Mouse (Mus musculus): ENCODE results near the gene Trim44. TPM values are rescaled to one million over a fixed set of nuclear protein-coding genes. Genes with fewer than 3 reads are reported as not detected.

The Trim44 gene
- polyA plus RNA-seq, 1 experiment from 2014 or later: 30.3 TPM

- no peak for DNase-seq (ENCODE audit: low spot score)
- Histone ChIP-seq H3K27ac (no peak overlapping the region), H3K36me3 (no peaks in the 10 kb centered on the region), H3K9me3 (replicated peaks) (no peaks in the 10 kb centered on the region), H3K4me1 (peaks cover 9% of the 10 kb centered on the region), H3K27me3 (ENCODE audit: low read depth, poor library complexity, severe bottlenecking) (peaks cover 21% of the 10 kb centered on the region), H3K4me3 (no peak overlapping the region)
- 88% methylated on average over 7 of the region's 7 CpGs for WGBS
Measured at GRCm38 (mm10) chr2:102253204-102253603, 154.4 kb downstream of the Trim44 start.

DNA sequence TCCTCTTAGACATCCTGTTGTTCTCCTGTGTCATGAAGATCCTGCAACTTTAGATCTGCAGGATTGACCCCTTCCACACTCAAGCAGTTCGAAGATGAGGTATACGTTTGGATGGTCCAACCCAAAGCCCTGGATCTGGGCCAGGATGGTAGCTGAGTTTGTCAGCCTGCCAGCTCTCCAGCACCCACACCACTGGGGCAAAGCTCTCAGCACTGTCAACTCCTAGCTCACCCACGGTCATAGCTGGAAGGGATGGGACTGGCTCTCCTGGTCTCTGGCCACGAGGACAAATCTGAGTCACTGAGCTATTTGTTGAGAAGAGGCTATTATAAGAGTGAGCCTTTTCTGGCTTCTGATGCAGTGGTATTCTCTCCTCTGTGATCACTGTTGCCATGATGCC lies 155.0 kb downstream of the Trim44 start:
- Histone ChIP-seq H3K36me3 (no peaks in the 10 kb centered on the region), H3K27ac (no peak overlapping the region), H3K4me3 (no peak overlapping the region), H3K4me1 (peaks cover 4% of the 10 kb centered on the region), H3K9me3 (replicated peaks) (no peaks in the 10 kb centered on the region), H3K27me3 (ENCODE audit: low read depth, poor library complexity, severe bottlenecking) (peaks cover 18% of the 10 kb centered on the region)
- no peak for DNase-seq (ENCODE audit: low spot score)
- 85% methylated on average over 4 of the region's 4 CpGs for WGBS

Other genes with a start within 250 kb of the Trim44 start
- gene Ldlrad3, start 221.4 kb downstream of the Trim44 start, polyA plus RNA-seq (2016; fragmentation: Nextera tagmentation; extraction: Ambion mirVana): 60.3 and 64.1 TPM in 2 replicates
- 16.0 and 16.4 TPM in 2 replicates for gene Fjx1, start 44.7 kb upstream of the Trim44 start, polyA plus RNA-seq (2016; fragmentation: Nextera tagmentation; extraction: Ambion mirVana)
- gene Pamr1, start 142.2 kb upstream of the Trim44 start, polyA plus RNA-seq (2016; fragmentation: Nextera tagmentation; extraction: Ambion mirVana): 0.31 and 1.7 TPM in 2 replicates